Mouse (Mus musculus) telencephalon, adult 2 months (tissue): Measurements from ENCODE around the gene Bmx.

Experiments used
- DNase-seq: peaks from one replicate; pipeline ENCODE4 v3.0.0-alpha.2; 2011; ENCODE audit warnings: low read depth, low spot score

Bmx gene

GRCm38 (mm10) chrX:164258057-164258456 lies at the start of gene Bmx:
Bmx (minus strand) TSS chrX:164258193.
- no peak for DNase-seq

GRCm38 (mm10) chrX:164306250-164306649 lies 48.3 kb upstream of the Bmx start:
- DNase-seq, result no peak

GRCm38 (mm10) chrX:164291147-164291546 lies 33.2 kb upstream of the Bmx start:
- no peak for DNase-seq

- DNase-seq, result no peak
Observed at GRCm38 (mm10) chrX:164287077-164287476, 29.1 kb upstream of the Bmx start.

GRCm38 (mm10) chrX:164283808-164284207 lies 25.8 kb upstream of the Bmx start:
- no peak for DNase-seq

GRCm38 (mm10) chrX:164280918-164281647 lies 23.1 kb upstream of the Bmx start:
- no peak for DNase-seq

GRCm38 (mm10) chrX:164275536-164275935 lies 17.5 kb upstream of the Bmx start:
- DNase-seq, result no peak

GRCm38 (mm10) chrX:164270603-164271002 lies 12.6 kb upstream of the Bmx start:
- DNase-seq, result no peak

GRCm38 (mm10) chrX:164269285-164269761 lies 11.3 kb upstream of the Bmx start, which contains the start of gene Pir:
Pir (plus strand) TSS chrX:164269371.
- no peak for DNase-seq

- DNase-seq, result no peak
Observed at GRCm38 (mm10) chrX:164264861-164265260, 6.9 kb upstream of the Bmx start.

- DNase-seq, result no peak
Observed at GRCm38 (mm10) chrX:164262286-164262685, 4.3 kb upstream of the Bmx start.

GRCm38 (mm10) chrX:164258662-164259061 lies 669 bp upstream of the Bmx start:
- no peak for DNase-seq

GRCm38 (mm10) chrX:164256527-164256926 lies 1.5 kb downstream of the Bmx start:
- DNase-seq, result no peak

GRCm38 (mm10) chrX:164246722-164247121 lies 11.3 kb downstream of the Bmx start:
- DNase-seq, result no peak

- DNase-seq, result no peak
Observed at GRCm38 (mm10) chrX:164245714-164246113, 12.3 kb downstream of the Bmx start.

GRCm38 (mm10) chrX:164233380-164233779 lies 24.6 kb downstream of the Bmx start:
- no peak for DNase-seq

- DNase-seq, result no peak
Observed at GRCm38 (mm10) chrX:164221989-164222388, 36.0 kb downstream of the Bmx start.

GRCm38 (mm10) chrX:164200547-164200946 lies 57.4 kb downstream of the Bmx start:
- DNase-seq, result no peak

- DNase-seq, result no peak
Observed at GRCm38 (mm10) chrX:164197679-164198078, 60.3 kb downstream of the Bmx start.

GRCm38 (mm10) chrX:164189880-164190279 lies 68.1 kb downstream of the Bmx start:
- DNase-seq, result no peak

- peak; percentile 26 for DNase-seq
Observed at GRCm38 (mm10) chrX:164183844-164184243, 74.1 kb downstream of the Bmx start.

- peak; percentile 8 for DNase-seq
Observed at GRCm38 (mm10) chrX:164179746-164180145, 78.2 kb downstream of the Bmx start.

- no peak for DNase-seq
Observed at GRCm38 (mm10) chrX:164178856-164179255, 79.1 kb downstream of the Bmx start.

GRCm38 (mm10) chrX:164175780-164176179 lies 82.2 kb downstream of the Bmx start:
- DNase-seq, result peak; percentile 10
